Mouse (Mus musculus) liver (tissue): Measurements from ENCODE around the gene Smap2.

Experiments
- DNase-seq: peaks from one replicate; pipeline ENCODE4 v3.0.0-alpha.2; 2020; ENCODE audit warnings: mixed read lengths

Gene Smap2

GRCm38 (mm10) chr4:121020040-121020790 is 3.2 kb upstream of the Smap2 start:
- no peak for DNase-seq

DNA sequence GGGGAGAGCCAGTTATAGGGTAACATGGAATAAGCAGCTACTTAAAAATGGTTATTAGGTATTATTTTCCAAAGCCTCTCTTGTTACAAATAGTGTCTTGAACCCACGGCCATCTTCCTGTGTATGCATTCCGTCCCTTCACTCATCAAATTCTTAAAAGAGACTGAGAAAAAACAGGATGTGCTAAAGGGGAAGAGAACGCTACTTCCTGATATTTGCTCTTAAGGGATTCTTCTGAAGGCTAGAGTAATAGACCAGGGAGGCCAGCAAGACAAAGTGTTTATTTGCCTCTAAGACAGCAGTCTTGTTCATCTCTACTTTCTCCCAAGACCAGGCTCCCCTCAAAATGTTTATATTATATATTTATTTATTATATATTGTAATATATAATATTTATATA is 1.2 kb upstream of the Smap2 start:
- no peak for DNase-seq

GRCm38 (mm10) chr4:121016021-121016898 is 787 bp downstream of the Smap2 start:
- DNase-seq = peak; percentile 64

DNA sequence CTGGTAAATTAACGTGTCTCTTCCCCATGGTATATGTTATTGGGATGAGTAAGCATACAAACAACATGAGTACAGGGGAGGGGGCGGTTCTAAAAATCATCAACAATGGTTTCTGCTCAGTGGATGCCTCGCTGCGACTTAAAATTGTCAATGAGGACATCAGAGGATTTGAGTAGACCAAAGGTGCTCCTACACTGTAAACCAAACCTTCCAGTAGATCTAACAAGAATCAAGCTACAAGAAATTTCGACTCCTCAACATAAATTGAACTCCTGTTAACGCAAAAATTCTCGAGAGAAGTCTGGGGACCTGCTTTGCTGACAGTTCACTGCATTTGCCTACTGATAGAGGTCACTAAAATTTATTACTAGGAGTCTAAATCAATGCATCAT is 1.8 kb downstream of the Smap2 start:
- DNase-seq = no peak

DNA sequence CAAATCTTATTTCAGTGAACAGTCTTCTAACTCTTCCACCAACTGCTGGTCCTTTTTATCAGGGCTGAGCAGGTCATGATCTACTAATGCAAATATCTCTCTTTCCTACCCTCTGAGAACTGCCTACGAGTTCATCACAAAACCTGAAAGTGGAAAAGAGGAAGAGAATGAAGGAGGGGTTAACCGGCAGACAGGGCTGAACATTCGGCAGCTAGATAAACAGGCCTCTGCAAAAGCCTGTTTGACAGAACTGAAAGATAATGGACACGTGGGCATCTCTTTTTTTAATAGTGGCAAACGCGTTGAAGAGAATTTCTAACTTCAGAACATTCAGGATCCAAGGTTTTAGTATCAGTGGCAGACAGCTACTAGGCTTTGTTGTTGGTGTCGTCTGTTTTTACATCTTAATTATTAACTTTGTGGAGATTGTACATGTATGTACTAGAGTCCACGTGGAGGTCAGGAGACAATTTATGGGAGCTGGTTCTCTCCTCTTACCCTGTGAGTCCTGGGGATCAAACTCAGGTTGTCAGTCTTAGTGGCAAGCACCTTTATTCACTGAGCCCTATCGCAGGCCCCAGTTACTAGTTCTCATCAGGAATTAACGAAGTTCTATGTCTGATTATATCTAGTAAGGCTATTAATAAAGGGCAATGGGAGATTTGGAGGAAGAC is 2.3 kb downstream of the Smap2 start:
- peak; percentile 63 for DNase-seq

DNA sequence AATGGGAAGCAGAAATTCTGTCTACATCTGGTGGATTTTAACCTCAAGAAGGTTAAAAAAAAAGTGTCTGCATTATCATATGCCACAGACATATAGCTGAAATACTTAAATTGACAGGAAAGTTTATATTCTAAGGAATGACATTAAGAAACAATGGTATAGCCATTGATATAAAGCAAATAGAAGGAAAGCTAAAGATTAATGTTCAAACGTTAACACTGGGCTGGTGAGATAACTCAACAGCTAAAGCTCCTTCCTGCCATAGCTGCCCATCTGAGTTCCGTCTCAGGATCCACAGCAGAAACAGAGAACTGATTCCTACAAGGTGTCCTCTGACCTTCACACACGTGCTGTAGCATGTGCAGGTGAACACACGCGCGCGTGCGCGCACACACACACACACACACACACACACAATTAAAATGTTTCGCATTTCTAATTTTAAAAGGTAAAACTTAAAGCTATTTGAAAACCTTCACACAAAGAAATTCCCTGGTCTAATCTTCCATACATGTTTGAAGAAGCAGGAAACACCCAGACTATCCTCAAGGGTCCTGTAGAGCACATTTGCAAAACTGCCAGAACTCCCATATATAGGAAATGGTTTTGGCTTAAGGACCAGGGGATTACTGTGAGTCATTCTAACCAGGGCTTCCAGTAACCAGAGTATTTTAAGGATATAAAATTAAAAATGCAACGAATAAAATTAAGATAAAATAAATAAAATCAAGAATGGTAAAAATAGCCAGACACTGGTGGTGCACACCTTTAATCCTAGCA is 6.1 kb downstream of the Smap2 start:
- DNase-seq = no peak

DNA sequence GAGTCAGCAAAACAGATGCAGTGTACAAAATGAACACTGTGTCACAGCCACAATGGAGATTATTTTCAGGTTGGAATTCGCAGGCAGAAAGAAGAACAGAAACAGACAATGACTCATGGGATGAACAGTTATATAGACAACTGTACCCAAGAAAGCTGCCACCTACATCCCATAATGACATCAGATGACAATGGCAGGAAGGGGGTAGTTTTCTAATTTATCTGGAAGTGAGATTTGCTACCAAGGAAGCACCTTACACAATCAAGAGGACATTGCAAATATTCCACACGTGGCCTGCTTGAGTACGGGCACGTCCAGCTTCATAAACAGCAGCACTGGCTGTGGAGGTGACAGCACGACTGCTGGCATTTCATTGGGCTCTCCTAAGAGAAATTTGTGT is 7.9 kb downstream of the Smap2 start:
- DNase-seq = no peak

GRCm38 (mm10) chr4:121008071-121008745 is 8.8 kb downstream of the Smap2 start:
- DNase-seq = no peak

DNA sequence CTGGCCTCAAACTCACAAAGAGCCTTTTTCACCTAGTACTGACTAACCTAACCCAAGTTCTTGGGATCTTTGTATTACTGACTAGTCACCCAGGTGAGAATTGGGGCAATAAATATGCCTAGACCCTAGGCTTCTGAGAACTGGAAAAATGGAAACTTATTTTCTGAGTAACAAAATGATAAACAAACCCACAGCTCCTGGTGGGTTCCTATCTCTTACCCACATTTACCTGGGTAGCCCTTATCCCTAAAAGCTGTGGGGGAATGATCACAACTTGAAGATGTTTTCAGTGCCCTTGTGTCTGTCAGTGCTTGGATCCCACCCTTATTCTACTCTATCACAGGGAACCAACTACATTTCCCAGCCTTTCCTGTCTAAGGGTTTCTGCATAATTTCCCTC is 10.0 kb downstream of the Smap2 start:
- no peak for DNase-seq

GRCm38 (mm10) chr4:121004679-121005078 is 12.4 kb downstream of the Smap2 start:
- no peak for DNase-seq

- DNase-seq = no peak
Observed at GRCm38 (mm10) chr4:121003611-121004091, 13.4 kb downstream of the Smap2 start.

GRCm38 (mm10) chr4:121002400-121003171 is 14.5 kb downstream of the Smap2 start:
- no peak for DNase-seq

GRCm38 (mm10) chr4:121001659-121002058 is 15.4 kb downstream of the Smap2 start:
- DNase-seq = no peak

- DNase-seq = peak; percentile 18
Observed at GRCm38 (mm10) chr4:121001042-121001441, 16.0 kb downstream of the Smap2 start.

DNA sequence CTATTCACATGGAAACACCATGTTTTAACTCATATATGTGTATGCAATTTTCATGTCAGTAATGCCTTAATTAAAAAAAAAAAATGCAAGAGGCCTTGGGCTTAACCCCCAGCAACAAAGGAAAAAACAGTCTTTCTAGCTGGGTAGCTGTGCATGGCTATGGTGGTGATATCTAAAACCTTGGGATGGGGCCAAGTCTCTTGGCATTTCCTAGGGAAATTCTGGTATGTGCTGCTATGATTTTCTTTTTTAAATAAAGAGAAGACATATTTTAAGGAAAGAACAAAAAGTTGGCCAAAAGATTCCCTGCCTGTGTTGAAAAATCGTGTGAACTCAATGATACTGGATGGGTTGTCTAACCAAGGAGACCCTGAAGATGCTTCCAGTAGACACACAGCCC is 21.1 kb downstream of the Smap2 start:
- DNase-seq = no peak

DNA sequence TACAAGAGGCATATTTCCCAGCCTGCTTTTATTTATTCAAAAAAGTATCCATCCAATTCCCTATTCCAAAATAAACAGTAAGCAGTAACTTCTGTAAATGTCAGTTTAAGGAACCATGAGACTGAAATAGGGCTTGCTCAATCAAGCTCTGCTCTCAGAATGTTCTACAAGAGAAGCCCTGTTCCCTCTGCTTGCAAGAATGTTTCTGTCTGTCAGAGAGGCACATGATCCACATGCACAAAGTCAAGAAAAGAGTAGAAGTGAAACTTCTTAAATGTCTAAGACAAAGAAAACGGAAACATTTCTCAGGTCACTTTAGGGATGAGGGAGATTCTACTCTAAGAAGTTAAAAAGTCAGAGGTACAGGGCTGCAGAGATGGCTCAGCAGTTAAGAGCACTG is 24.0 kb downstream of the Smap2 start:
- DNase-seq = no peak

DNA sequence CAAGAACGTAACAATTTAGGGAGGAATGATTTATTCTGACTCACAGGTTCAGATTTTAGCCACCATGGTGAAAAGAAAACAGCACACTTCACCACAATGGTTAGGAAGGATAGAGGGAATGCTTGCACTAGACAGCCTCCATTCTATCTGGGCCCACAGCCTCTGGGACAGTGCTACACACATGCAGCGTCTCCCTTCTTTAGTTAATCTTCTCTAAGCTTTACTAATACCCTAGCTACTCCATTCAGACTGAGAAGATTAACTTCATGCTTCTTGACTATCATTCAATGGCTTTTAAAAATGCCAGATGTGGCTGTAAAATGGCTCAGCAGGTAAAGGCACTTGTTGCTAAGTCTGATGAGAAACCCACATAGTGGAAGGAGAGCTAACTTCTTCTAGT is 24.8 kb downstream of the Smap2 start:
- DNase-seq = no peak

- no peak for DNase-seq
Observed at GRCm38 (mm10) chr4:120987319-120987718, 29.7 kb downstream of the Smap2 start.

DNA sequence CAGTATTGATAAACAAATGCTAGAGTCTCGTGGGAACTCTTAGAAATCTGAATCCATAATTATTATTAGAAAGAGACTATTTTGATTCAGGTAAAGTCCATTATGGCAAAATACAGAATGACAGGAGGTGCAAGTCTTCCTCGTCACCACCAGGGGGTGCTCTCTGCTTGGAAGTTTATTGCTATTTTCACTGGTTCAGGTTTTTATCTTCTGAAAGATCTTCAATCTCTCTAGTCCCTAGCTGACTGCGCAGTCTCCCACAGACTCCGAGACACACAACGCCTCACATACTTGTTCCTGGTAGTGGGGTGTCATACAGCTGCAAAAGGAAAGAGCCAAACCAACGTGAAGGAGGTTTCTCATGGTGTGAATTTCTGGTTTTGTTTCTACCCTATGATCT is 30.6 kb downstream of the Smap2 start:
- peak; percentile 47 for DNase-seq

- no peak for DNase-seq
Observed at GRCm38 (mm10) chr4:120978221-120978620, 38.8 kb downstream of the Smap2 start.

GRCm38 (mm10) chr4:120975428-120975734 is 41.7 kb downstream of the Smap2 start:
- DNase-seq = no peak
